Mouse (Mus musculus): ENCODE results near the gene U2af1.

Gene U2af1

DNA sequence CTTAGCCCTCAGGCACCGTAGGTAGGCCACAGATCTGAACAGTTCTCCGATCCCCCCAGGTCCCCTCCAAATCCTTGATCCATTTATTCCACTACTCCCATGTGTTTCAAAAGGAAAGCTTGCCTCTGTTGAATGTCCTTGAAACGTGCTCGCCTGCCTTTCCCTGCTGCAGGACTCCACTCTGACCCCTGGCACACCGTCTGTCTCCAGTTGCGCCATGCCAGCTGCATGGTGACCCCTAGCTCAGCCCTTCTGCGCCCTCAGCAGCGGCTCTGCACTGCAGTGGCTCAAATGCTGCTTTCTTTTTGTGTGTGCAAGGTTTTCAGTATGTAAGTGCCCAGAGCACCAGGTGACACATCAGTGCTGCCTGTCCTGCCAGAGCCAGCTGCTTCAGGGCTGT, 60.1 kb downstream of the U2af1 start:
- TF ChIP-seq GATA4 (IDR thresholded peaks at IDR 0.05; ENCODE audit: insufficient replicate concordance, low read length) = no peak

DNA sequence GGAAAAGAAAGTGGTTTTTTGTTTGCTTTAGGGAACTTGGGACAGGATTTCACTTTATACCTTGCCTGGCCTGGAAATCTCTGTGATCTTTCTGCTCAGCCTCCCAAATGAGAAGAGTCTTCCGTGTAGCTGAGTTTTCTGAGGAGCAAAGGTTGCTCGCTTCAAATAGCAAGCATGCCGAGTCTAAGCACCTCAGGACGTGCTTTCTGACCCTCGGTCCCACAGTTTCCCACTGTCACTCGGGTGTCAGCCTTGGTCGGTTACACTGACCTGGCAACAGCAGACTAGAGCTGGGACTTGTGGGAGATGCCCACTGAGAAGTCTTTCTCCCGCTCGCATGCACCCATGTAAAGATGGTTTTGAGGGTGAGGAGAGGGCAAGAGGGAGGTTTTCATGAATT, 60.7 kb downstream of the U2af1 start:
- no peak for TF ChIP-seq GATA4 (IDR thresholded peaks at IDR 0.05; ENCODE audit: insufficient replicate concordance, low read length)
